In the genomic region with DNA sequence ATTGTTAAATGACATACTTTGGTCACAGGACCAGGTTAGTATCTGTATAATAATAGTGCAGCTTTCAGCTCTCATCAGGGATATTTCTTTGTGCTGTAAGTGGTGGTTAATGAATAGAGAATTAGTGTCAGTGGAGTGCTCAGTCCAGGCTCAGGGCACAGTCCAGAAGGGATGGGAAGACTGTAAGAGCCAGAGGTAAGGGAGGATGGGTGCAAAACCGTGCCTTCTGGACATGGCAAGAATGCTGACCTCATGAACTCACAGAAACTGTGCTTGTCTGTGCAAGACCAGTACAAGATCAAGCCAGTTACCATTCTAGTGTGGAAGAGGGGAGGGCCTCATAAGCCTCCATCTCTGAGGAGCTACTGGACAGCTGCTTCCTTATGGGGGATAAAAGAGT, we compare ENCODE assay signal across 20 mouse cellular contexts.
"Had no signal": no experiment of that assay in that cellular context is flagged by ENCODE, and none has a peak within 500 bp of the region (broad histone marks: within the 10 kb centered on the region; RNA-seq: fewer than 3 reads in every experiment).

No protein-coding gene starts in this region.

- H3K9me3 ChIP-seq: limb, embryonic 10.5 days; limb, embryonic 13.5 days; liver, embryonic 12.5 days; liver, embryonic 15.5 days; lung, embryonic 15.5 days; midbrain, embryonic 10.5 days; midbrain, embryonic 13.5 days had no signal

- DNase-seq: layer of hippocampus, adult 9-11 months; liver; lung, adult 18-20 months; lung, postnatal 10 days; lung, postnatal 36 days; thymus, adult 2 months; thymus, postnatal 14 days; thymus, postnatal 4 days had no signal

- ATAC-seq: intestine, embryonic 15.5 days; liver, embryonic 12.5 days; midbrain, embryonic 13.5 days; midbrain, embryonic 16.5 days had no signal

- H3K4me2 ChIP-seq: intestine, embryonic 15.5 days; limb, embryonic 13.5 days; liver, embryonic 12.5 days; liver, embryonic 15.5 days; lung, embryonic 15.5 days; midbrain, embryonic 13.5 days had no signal

- H3K27ac ChIP-seq: intestine, embryonic 15.5 days; layer of hippocampus, adult 2 months; limb, embryonic 10.5 days; limb, embryonic 13.5 days; liver, embryonic 12.5 days; liver, embryonic 15.5 days; lung, embryonic 15.5 days; midbrain, embryonic 10.5 days; midbrain, embryonic 13.5 days; stomach, postnatal 0 days had no signal

- H3K36me3 ChIP-seq: intestine, embryonic 15.5 days; limb, embryonic 10.5 days; limb, embryonic 13.5 days; liver, embryonic 12.5 days; liver, embryonic 15.5 days; lung, embryonic 15.5 days; midbrain, embryonic 10.5 days; midbrain, embryonic 13.5 days had no signal

- H3K4me3 ChIP-seq: intestine, embryonic 15.5 days; layer of hippocampus, adult 2 months; limb, embryonic 10.5 days; limb, embryonic 13.5 days; liver, embryonic 12.5 days; liver, embryonic 15.5 days; lung, embryonic 15.5 days; megakaryocyte, embryonic 14.5 days; midbrain, embryonic 10.5 days; midbrain, embryonic 13.5 days had no signal

- H3K9ac ChIP-seq: intestine, embryonic 15.5 days; limb, embryonic 13.5 days; liver, embryonic 12.5 days; liver, embryonic 15.5 days; lung, embryonic 15.5 days; midbrain, embryonic 13.5 days had no signal

- H3K27me3 ChIP-seq: intestine, embryonic 15.5 days; limb, embryonic 13.5 days; liver, embryonic 12.5 days; liver, embryonic 15.5 days; lung, embryonic 15.5 days; megakaryocyte, embryonic 14.5 days; midbrain, embryonic 13.5 days had no signal
